Mouse (Mus musculus) B cell, adult 2 months (primary cell): Measurements from ENCODE around the gene Cysrt1.
"Not testable (repeated sequence)": the region's sequence is repeated elsewhere in the genome, so short reads cannot be mapped to it uniquely, and the experiment has no call there.

Experiments
- DNase-seq, 2 experiments: peaks; one replicate each; pipeline ENCODE4 v3.0.0; 2022

Gene Cysrt1

GRCm38 (mm10) chr2:25264286-25264660, 22.0 kb upstream of the Cysrt1 start:
- DNase-seq: no peak

- DNase-seq: no peak
Observed at GRCm38 (mm10) chr2:25263623-25264285, 21.5 kb upstream of the Cysrt1 start.

GRCm38 (mm10) chr2:25262795-25263622, 20.8 kb upstream of the Cysrt1 start:
- DNase-seq: peak; percentile 58 to 61

- DNase-seq: peak; percentile 90 to 94
Observed at GRCm38 (mm10) chr2:25262291-25262767, 20.1 kb upstream of the Cysrt1 start, which contains the start of gene Tprn. TSS of gene Tprn (plus strand) at chr2:25262618.

- no peak for DNase-seq
Observed at GRCm38 (mm10) chr2:25261870-25262269, 19.6 kb upstream of the Cysrt1 start.

- DNase-seq: peak; percentile 49 to 55
Observed at GRCm38 (mm10) chr2:25258887-25259286, 16.6 kb upstream of the Cysrt1 start.

GRCm38 (mm10) chr2:25257250-25257649, 15.0 kb upstream of the Cysrt1 start:
- not testable (repeated sequence) for DNase-seq

- DNase-seq: peak; percentile 80 to 83
Observed at GRCm38 (mm10) chr2:25256443-25257109, 14.3 kb upstream of the Cysrt1 start.

GRCm38 (mm10) chr2:25255284-25255779, 13.1 kb upstream of the Cysrt1 start, which contains the start of gene Tmem203:
TSS of gene Tmem203 (plus strand) at chr2:25255439.
- peak; percentile 93 to 94 for DNase-seq

- DNase-seq: peak; percentile 45 to 47
Observed at GRCm38 (mm10) chr2:25252331-25252730, 10.1 kb upstream of the Cysrt1 start.

GRCm38 (mm10) chr2:25246183-25247072, 4.2 kb upstream of the Cysrt1 start, which contains the start of gene AL732309.1:
TSS of gene AL732309.1 (minus strand) at chr2:25246863.
- DNase-seq: no peak

GRCm38 (mm10) chr2:25244144-25244543, 1.9 kb upstream of the Cysrt1 start:
- DNase-seq: no peak

GRCm38 (mm10) chr2:25243342-25243741, 1.1 kb upstream of the Cysrt1 start:
- no peak for DNase-seq

GRCm38 (mm10) chr2:25241438-25241775, 845 bp downstream of the Cysrt1 start:
- no peak for DNase-seq

- peak; percentile 55 to 61 for DNase-seq
Observed at GRCm38 (mm10) chr2:25240723-25241437, 1.4 kb downstream of the Cysrt1 start.

GRCm38 (mm10) chr2:25240310-25240709, 1.9 kb downstream of the Cysrt1 start:
- no peak for DNase-seq

GRCm38 (mm10) chr2:25239766-25240165, 2.5 kb downstream of the Cysrt1 start:
- DNase-seq: no peak

- DNase-seq: no peak
Observed at GRCm38 (mm10) chr2:25238106-25238505, 4.1 kb downstream of the Cysrt1 start.

GRCm38 (mm10) chr2:25237522-25237921, 4.7 kb downstream of the Cysrt1 start:
- DNase-seq: no peak

- DNase-seq: no peak
Observed at GRCm38 (mm10) chr2:25236614-25237013, 5.6 kb downstream of the Cysrt1 start, which contains the start of gene Rnf224. TSS of gene Rnf224 (minus strand) at chr2:25236787.

GRCm38 (mm10) chr2:25234551-25235220, 7.6 kb downstream of the Cysrt1 start:
- no peak for DNase-seq
